Comparison of ENCODE assay signal across 13 mouse cellular contexts in the genomic region with DNA sequence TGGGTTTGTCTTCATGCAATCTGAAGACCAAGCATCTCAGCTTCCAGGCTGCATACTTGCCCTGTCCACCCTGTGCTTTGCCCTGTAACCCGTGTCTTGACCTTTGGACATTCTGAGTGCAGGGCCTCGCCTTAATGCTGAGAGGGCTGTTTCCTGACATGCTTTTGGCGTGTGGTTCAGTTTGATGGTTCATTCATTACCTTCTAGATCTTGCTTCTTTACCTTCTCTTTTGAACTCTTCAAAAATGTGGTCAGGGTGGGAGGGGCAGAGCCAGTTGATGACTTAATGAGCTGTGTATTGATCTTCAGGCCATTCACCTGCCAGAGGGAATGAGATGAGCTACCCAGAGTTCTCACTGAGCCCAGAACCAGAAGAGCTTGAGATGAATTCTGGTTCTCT. TPM values are rescaled to one million over a fixed set of nuclear protein-coding genes. Genes with fewer than 3 reads are reported as not detected.
A peak's percentile ranks its signal among the peaks of the same experiment; 100 is the strongest.
DNase-seq lines count a peak whose midpoint lies in the region; ATAC-seq lines count a peak whose summit lies in the region.
"Had no signal": no experiment of that assay in that cellular context is flagged by ENCODE, and none has a peak within 500 bp of the region (broad histone marks: within the 10 kb centered on the region; RNA-seq: fewer than 3 reads in every experiment).

No protein-coding gene starts in this region.

- 65% methylated on average over 3 of the region's 3 CpGs for WGBS in liver, embryonic 12.5 days (ENCODE audit: insufficient replicate concordance)
- WGBS in liver, embryonic 11.5 days = 69% methylated on average over 3 of the region's 3 CpGs
- 68% methylated on average over 3 of the region's 3 CpGs for WGBS in liver, embryonic 13.5 days (ENCODE audit: insufficient replicate concordance)

- no peak overlapping the region for H3K4me2 ChIP-seq in liver, embryonic 12.5 days
- no peak overlapping the region for H3K4me2 ChIP-seq in liver, embryonic 11.5 days
- no peak overlapping the region for H3K4me2 ChIP-seq in liver, embryonic 13.5 days
- H3K4me2 ChIP-seq: forebrain, embryonic 12.5 days; heart, embryonic 15.5 days had no signal

- no peak overlapping the region for H3K4me3 ChIP-seq in liver, embryonic 12.5 days
- no peak overlapping the region for H3K4me3 ChIP-seq in liver, embryonic 11.5 days (ENCODE audit: low read depth, low read length)
- H3K4me3 ChIP-seq in liver, embryonic 13.5 days (replicated peaks) = no peak overlapping the region
- H3K4me3 ChIP-seq: forebrain, embryonic 12.5 days; heart, embryonic 15.5 days had no signal

- peak overlapping the region; percentile 67; the same call in 1 of the 2 replicates for H3K27ac ChIP-seq in liver, embryonic 12.5 days
- H3K27ac ChIP-seq in liver, embryonic 11.5 days (ENCODE audit: low read depth, low read length) = no peak overlapping the region
- H3K27ac ChIP-seq in liver, embryonic 13.5 days = 0 out of 2 replicates have a peak overlapping the region, but pooled peaks have one; percentile 1
- H3K27ac ChIP-seq: forebrain, embryonic 12.5 days; heart, embryonic 15.5 days had no signal

- intact Hi-C loops in gastrocnemius, postnatal 14 days (cut with DNase I; ENCODE audit: low total_unique reads) = no loop called here

- no peaks in the 10 kb centered on the region for H3K9me3 ChIP-seq in liver, embryonic 12.5 days (replicated peaks)
- H3K9me3 ChIP-seq in liver, embryonic 11.5 days (ENCODE audit: control insufficient read depth, low read length) = no peaks in the 10 kb centered on the region
- H3K9me3 ChIP-seq in liver, embryonic 13.5 days (replicated peaks) = no peaks in the 10 kb centered on the region
- H3K9me3 ChIP-seq: forebrain, embryonic 12.5 days; heart, embryonic 15.5 days had no signal

- no peak for ATAC-seq in liver, embryonic 12.5 days
- ATAC-seq in liver, embryonic 11.5 days (replicated peaks; ENCODE audit: low FRiP score) = no peak
- ATAC-seq in liver, embryonic 13.5 days (ENCODE audit: low read depth) = no peak
- ATAC-seq: lung, postnatal 0 days had no signal

- H3K9ac ChIP-seq in liver, embryonic 12.5 days = no peak overlapping the region
- no peak overlapping the region for H3K9ac ChIP-seq in liver, embryonic 11.5 days (ENCODE audit: low read depth, low read length)
- no peak overlapping the region for H3K9ac ChIP-seq in liver, embryonic 13.5 days
- H3K9ac ChIP-seq: forebrain, embryonic 12.5 days; heart, embryonic 15.5 days had no signal

- no peak for DNase-seq in liver, embryonic 11.5 days (ENCODE audit: low spot score)
- DNase-seq in kidney, adult 8-10 months = peak; percentile 85 to 92
- no peak for DNase-seq in liver, embryonic 13.5 days
- no peak for DNase-seq in cerebellum, postnatal 4 days (ENCODE audit: low spot score in 2 of 2)
- no peak for DNase-seq in lung, adult 18-20 months
- no peak for DNase-seq in gastrocnemius, postnatal 14 days
- DNase-seq: cerebellum, postnatal 25 days; heart, adult 18-20 months; thymus, adult 18-20 months had no signal

- peaks cover 21% of the 10 kb centered on the region; the same call in 1 of the 2 replicates for H3K36me3 ChIP-seq in liver, embryonic 12.5 days
- no peaks in the 10 kb centered on the region for H3K36me3 ChIP-seq in liver, embryonic 11.5 days (ENCODE audit: control insufficient read depth, insufficient read depth, low read length)
- H3K36me3 ChIP-seq in liver, embryonic 13.5 days = no peaks in the 10 kb centered on the region
- H3K36me3 ChIP-seq: heart, embryonic 15.5 days had no signal

- no peaks in the 10 kb centered on the region for H3K27me3 ChIP-seq in liver, embryonic 12.5 days (replicated peaks)
- no peaks in the 10 kb centered on the region for H3K27me3 ChIP-seq in liver, embryonic 11.5 days (replicated peaks; ENCODE audit: control insufficient read depth, insufficient read depth, low read length)
- H3K27me3 ChIP-seq in liver, embryonic 13.5 days = no peaks in the 10 kb centered on the region
- H3K27me3 ChIP-seq: forebrain, embryonic 12.5 days; heart, embryonic 15.5 days had no signal

- H3K4me1 ChIP-seq in liver, embryonic 12.5 days = peaks cover 34% of the 10 kb centered on the region
- peaks cover 21% of the 10 kb centered on the region for H3K4me1 ChIP-seq in liver, embryonic 11.5 days (replicated peaks; ENCODE audit: control insufficient read depth, insufficient read depth, low read length)
- H3K4me1 ChIP-seq in liver, embryonic 13.5 days (replicated peaks) = peaks cover 35% of the 10 kb centered on the region
- H3K4me1 ChIP-seq: forebrain, embryonic 12.5 days had no signal

RNA-seq across cellular contexts. Expression of gene Dgkd, which starts 55.6 kb away (rescaled TPM):
- polyA plus RNA-seq in liver, embryonic 12.5 days (2016; fragmentation: Nextera tagmentation; extraction: Ambion mirVana) = 19.9 and 20.4 TPM in 2 replicates
- polyA plus RNA-seq in liver, embryonic 11.5 days (2014; fragmentation: Nextera tagmentation; extraction: Ambion mirVana) = 33.5 and 33.7 TPM in 2 replicates
- polyA plus RNA-seq in liver, embryonic 13.5 days (2015; fragmentation: Nextera tagmentation; extraction: Ambion mirVana) = 10.9 and 15.1 TPM in 2 replicates
- total RNA-seq in gastrocnemius, postnatal 14 days (2021) = 10 to 100 TPM; 37.7 to 39.9 TPM

Comparison
In these comparisons a context has a peak if more than half of its experiments do, and no peak if none do; other contexts are left out.
1. DNase-seq: peak in kidney, adult 8-10 months (2 of 2); none in liver, embryonic 11.5 days (single experiment), liver, embryonic 13.5 days (single experiment), cerebellum, postnatal 4 days (0 of 2), lung, adult 18-20 months (0 of 2) and gastrocnemius, postnatal 14 days (single experiment).